Mouse (Mus musculus): ENCODE data around the gene Sprr2f.

DNA sequence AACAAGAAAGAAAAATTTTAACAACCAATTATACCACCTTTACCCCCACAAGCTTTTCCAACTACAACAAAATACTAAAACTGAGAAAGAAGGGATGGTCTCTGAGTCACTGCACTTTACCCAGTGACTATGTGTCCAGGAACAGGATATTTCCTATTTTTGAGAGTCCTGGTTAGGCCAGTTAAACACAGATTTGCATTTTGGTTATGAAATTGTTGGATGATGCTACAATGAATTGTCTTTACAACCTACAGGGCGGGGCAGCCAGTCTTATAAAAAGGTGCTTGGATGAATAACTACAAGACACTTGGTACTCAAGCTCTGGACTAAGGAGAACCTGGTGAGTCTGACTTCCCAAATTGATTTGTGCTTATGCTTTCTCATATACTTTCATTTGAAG, 20.4 kb downstream of the Sprr2f start, which contains the start of gene Sprr2h:
- no peak for TF ChIP-seq CTCF (IDR thresholded peaks at IDR 0.05; ENCODE audit: insufficient read depth, low read length)
- no peak for TF ChIP-seq POLR2A (IDR thresholded peaks at IDR 0.05; ENCODE audit: borderline replicate concordance, extremely low read depth, low read depth, low read length)
